Mouse (Mus musculus) hindbrain, embryonic 14.5 days (tissue): Measurements from ENCODE around the gene Ube2f. TPM values are rescaled to one million over a fixed set of nuclear protein-coding genes. Genes with fewer than 3 reads are reported as not detected.

Experiments used
- ATAC-seq: fragments of 200-750 bp; cut with Nextera tagmentation; 2 replicates; pipeline ENCODE4 v1.8.0; 2017; ENCODE audit warnings: moderate number of reproducible peaks, mild to moderate bottlenecking, moderate TSS enrichment, moderate library complexity; ENCODE audit not compliant: low FRiP score
- DNase-seq: peaks from one replicate; pipeline ENCODE4 v3.0.0-alpha.2; 2015; ENCODE audit warnings: low spot score
- H3K27ac ChIP-seq: fragments of 300-500 bp; sonication (generic); 2 replicates; pipeline ENCODE4 v1.5.1; 2014; ENCODE audit warnings: mild to moderate bottlenecking, moderate library complexity
- H3K27me3 ChIP-seq: fragments of 300-500 bp; sonication (generic); 2 replicates; pipeline ENCODE4 v1.6.1; 2014; ENCODE audit warnings: mild to moderate bottlenecking, low read length, mixed read lengths; ENCODE audit not compliant: control insufficient read depth, insufficient read depth
- H3K36me3 ChIP-seq: fragments of 300-500 bp; sonication (generic); replicated peaks from 2 replicates; pipeline ENCODE4 v1.6.1; 2014; ENCODE audit not compliant: control insufficient read depth, insufficient read depth
- H3K4me1 ChIP-seq: fragments of 300-500 bp; sonication (generic); replicated peaks from 2 replicates; pipeline ENCODE4 v1.6.1; 2014; ENCODE audit warnings: antibody characterized with exemption, low read length, mixed read lengths; ENCODE audit not compliant: control insufficient read depth, insufficient read depth
- H3K4me2 ChIP-seq: fragments of 300-500 bp; sonication (generic); replicated peaks from 2 replicates; pipeline ENCODE4 v1.6.1; 2014; ENCODE audit warnings: mild to moderate bottlenecking, moderate library complexity
- H3K4me3 ChIP-seq: fragments of 300-500 bp; sonication (generic); replicated peaks from 2 replicates; pipeline ENCODE4 v1.5.1; 2014; ENCODE audit warnings: mild to moderate bottlenecking, low read length
- H3K9ac ChIP-seq: fragments of 300-500 bp; sonication (generic); 2 replicates; pipeline ENCODE4 v1.6.1; 2014
- H3K9me3 ChIP-seq: fragments of 300-500 bp; sonication (generic); 2 replicates; pipeline ENCODE4 v1.6.1; 2016; ENCODE audit warnings: low read length; ENCODE audit not compliant: control insufficient read depth
- WGBS: fragments of 180-500 bp; shearing (Covaris S2); extraction: QIAGEN DNeasy Blood & Tissue Kit; methylation state at CpG from one replicate; pipeline ENCODE4 v1.1.7; 2014; 5-methylcytosine and 5-hydroxymethylcytosine counted together
- polyA plus RNA-seq: library from polyadenylated mRNA; unstranded; fragments of >200 nt; fragmentation: Nextera tagmentation; extraction: Ambion mirVana; gene quantifications from 2 replicates; pipeline ENCODE4 v1.2.1, GENCODE M21; 2014

Gene Ube2f
- polyA plus RNA-seq, 1 experiment from 2014 or later: 63.8 TPM

DNA sequence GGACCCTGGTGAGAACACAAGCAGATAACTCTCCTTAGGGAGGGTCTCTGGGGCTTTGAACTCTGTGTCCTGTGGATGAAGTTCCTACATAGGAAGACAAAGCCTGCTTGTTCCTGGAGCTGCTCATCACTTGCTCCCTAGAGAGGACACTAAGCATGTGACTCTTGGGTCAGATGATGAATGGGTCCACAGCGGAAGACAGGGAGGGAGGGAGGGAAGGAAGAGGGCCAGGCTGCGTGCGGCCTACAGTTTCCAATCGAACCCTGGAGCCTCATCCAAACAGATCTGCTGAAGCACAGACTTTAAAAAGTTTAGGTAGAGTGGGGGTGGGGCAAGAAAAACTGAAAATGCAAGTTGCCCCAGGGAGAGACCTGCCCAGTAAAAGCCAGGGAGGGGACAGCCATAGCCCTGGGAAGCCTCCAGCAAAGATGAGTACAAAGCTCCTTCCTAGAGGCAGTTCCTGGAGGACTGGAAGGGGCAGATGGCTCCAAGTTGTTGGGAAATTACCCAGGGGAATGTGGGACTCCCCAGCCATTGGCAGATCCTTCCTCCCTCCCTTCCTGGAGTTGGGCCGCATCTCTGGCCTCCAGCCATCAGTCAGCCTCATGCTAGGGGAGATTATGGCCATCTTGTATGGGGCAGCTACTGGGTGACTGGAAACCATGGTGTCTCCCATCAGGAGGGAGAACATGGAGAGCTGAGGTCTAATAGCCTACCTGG is 49.8 kb downstream of the Ube2f start:
- DNase-seq (no peak), ATAC-seq (no peak)
- Histone ChIP-seq H3K4me3 (no peak overlapping the region), H3K27me3 (no peaks in the 10 kb centered on the region), H3K36me3 (no peaks in the 10 kb centered on the region), H3K27ac (no peak overlapping the region), H3K9me3 (no peaks in the 10 kb centered on the region), H3K4me2 (no peak overlapping the region), H3K4me1 (peaks cover 11% of the 10 kb centered on the region; the same call in 1 of the 2 replicates), H3K9ac (no peak overlapping the region)
- 77% methylated on average over 5 of the region's 5 CpGs for WGBS

DNA sequence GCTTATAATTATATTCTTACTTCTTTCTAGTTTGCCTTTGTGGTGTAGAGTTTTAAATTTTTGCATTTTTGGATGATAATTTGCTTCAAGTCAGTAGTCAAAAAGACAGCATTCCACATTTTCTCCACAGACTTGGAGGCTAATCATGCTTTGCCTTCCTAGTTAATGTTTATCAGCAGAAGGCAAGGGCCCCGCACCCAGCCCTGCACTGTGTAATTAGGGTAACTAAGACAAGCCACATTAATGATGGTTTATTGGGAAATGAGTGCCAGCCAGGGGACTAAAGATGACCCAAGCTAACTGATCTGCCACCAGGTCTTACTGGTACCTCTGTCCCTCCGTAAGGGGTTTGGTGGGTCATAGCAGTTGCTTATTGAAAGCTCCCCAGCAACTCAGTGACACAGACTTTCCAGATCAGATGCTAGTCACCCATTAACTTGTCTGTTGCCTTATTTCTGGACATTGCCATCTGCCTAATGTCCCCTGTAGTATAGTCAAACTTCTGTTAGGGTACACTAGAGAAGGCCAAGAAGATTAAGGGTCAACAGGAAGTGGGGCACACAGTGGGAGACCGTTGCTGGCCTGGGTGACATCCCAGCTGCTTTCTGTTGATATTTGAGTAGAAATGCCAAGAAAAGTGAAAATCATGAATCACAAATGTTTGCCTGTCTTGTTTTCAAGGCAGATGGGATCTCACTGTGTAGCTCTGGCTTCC is 51.3 kb downstream of the Ube2f start:
- H3K9me3 ChIP-seq: no peaks in the 10 kb centered on the region
- H3K4me1 ChIP-seq: peaks cover 11% of the 10 kb centered on the region; the same call in 1 of the 2 replicates
- no peak overlapping the region for H3K9ac ChIP-seq
- no peak overlapping the region for H3K4me3 ChIP-seq
- H3K4me2 ChIP-seq: no peak overlapping the region
- H3K27ac ChIP-seq: no peak overlapping the region
- ATAC-seq (no peak), DNase-seq (no peak)
- no peaks in the 10 kb centered on the region for H3K27me3 ChIP-seq
- peaks cover 12% of the 10 kb centered on the region; the same call in 1 of the 2 replicates for H3K36me3 ChIP-seq
- WGBS: 84% methylated on average over 3 of the region's 3 CpGs

DNA sequence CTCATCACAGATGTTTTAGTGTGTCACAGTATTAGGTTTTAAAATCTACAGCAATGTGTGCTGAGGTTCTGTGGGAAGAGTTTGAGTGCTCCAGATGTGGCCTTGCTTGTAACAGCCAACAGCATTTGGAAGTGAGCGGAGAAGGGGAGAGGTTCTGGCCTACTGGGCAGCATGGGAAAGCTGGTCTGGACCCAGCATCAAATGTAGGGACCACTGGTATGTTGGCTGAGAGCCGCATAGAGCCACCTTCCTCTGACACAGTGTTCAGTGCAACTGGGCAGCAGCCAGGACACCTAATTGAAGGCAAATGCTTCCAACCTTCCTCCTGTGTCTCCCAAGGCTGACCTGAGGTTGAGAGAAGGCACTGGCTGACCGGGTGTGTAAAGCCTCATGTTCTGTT is 51.9 kb downstream of the Ube2f start:
- Histone ChIP-seq H3K27me3 (no peaks in the 10 kb centered on the region), H3K9me3 (no peaks in the 10 kb centered on the region), H3K4me3 (no peak overlapping the region), H3K36me3 (peaks cover 15% of the 10 kb centered on the region; the same call in 1 of the 2 replicates), H3K27ac (no peak overlapping the region), H3K9ac (no peak overlapping the region), H3K4me2 (no peak overlapping the region), H3K4me1 (peaks cover 11% of the 10 kb centered on the region; the same call in 1 of the 2 replicates)
- 89% methylated on average over 3 of the region's 3 CpGs for WGBS
- DNase-seq (no peak), ATAC-seq (no peak)

DNA sequence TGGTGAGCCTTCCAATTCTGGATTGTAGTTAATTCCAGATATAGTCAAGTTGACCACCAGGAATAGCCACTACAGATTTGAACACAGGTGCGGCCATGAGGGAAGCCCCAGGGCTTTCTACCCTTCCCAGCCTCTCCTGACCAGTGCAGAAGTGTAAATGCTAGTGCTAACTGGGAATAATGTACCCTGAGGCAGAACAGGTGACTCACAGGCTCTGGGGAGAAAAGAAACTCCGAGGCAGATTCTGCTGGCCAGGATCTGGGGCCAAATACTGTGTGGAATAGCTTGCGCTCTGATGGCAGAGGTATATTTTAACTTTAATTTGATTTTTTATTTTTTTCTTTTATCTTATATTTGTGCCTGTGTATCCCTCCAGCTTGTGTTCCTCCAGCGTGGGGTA is 54.5 kb downstream of the Ube2f start:
- ATAC-seq: no peak
- WGBS: 94% methylated on average over 4 of the region's 4 CpGs

DNA sequence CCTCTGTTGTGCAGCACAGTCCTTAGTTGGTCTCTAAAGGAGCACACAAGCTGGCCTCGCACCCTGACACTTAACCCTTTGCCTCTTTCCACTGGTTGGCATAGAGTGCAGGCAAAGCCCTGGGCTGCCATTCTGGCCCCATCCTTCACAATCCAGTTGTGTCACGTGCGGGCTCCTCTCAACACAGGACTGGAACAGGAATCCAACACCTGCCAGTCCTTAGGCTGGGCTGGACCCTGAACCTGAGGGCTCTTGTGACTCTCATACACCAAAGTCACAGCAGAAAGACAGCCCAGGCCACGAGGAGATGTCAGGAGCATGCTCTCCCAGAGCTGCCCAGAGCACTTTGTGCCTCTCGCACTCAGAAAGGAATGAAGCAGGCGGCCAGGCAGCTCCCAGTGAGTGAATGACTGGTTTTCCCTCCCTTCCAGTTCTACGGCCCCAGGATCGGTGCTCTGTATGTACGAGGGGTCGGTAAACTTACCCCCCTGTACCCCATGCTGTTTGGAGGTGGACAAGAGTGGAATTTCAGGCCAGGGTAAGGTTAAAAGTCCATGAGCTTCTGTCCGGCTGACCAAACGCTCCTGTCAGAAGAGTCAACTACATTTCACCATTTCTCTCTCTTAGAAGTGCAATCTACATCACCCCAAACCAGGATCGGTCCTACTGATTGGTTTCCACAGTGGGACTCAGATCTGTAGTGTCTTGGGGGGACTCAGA is 59.4 kb downstream of the Ube2f start:
- Histone ChIP-seq H3K27me3 (no peaks in the 10 kb centered on the region), H3K4me1 (0 out of 2 replicates have a peak, but pooled peaks cover 3% of the 10 kb centered on the region), H3K4me3 (no peak overlapping the region), H3K4me2 (no peak overlapping the region), H3K27ac (no peak overlapping the region), H3K9me3 (no peaks in the 10 kb centered on the region), H3K36me3 (peaks cover 53% of the 10 kb centered on the region), H3K9ac (no peak overlapping the region)
- WGBS: 95% methylated on average over 13 of the region's 13 CpGs
- DNase-seq (no peak), ATAC-seq (no peak)

More for the DNA sequence above, 54.5 kb downstream of the Ube2f start:
- no peak for DNase-seq
- H3K27ac ChIP-seq: no peak overlapping the region
- H3K4me3 ChIP-seq: no peak overlapping the region
- peaks cover 40% of the 10 kb centered on the region for H3K36me3 ChIP-seq
- H3K9me3 ChIP-seq: no peaks in the 10 kb centered on the region
- H3K4me1 ChIP-seq: no peaks in the 10 kb centered on the region
- H3K9ac ChIP-seq: no peak overlapping the region
- H3K4me2 ChIP-seq: no peak overlapping the region
- H3K27me3 ChIP-seq: no peaks in the 10 kb centered on the region

DNA sequence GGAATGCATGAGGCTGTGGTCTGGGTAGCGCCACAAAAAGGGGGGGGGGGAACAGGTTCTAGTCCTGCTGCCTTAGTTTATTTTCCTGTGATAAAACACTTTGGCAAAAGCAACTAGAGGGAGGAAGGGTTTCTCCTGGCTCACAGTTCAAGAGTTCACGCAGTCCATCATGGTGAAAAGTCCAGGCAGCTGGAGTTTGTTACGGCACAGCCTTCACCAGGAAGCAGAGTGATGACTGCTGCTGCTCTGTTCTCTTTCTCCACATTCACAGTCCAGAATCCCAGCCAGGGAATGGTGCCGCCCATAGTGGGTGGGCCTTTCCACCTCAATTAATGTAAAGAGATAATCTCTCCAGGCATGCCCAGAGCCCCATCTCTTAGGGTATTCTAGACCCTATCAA is 62.2 kb downstream of the Ube2f start:
- Histone ChIP-seq H3K9ac (no peak overlapping the region), H3K9me3 (no peaks in the 10 kb centered on the region), H3K27ac (no peak overlapping the region), H3K27me3 (no peaks in the 10 kb centered on the region), H3K4me1 (0 out of 2 replicates have a peak, but pooled peaks cover 3% of the 10 kb centered on the region), H3K36me3 (peaks cover 35% of the 10 kb centered on the region), H3K4me2 (no peak overlapping the region), H3K4me3 (no peak overlapping the region)
- ATAC-seq: no peak
- DNase-seq: no peak
- WGBS: 95% methylated on average over 4 of the region's 4 CpGs

DNA sequence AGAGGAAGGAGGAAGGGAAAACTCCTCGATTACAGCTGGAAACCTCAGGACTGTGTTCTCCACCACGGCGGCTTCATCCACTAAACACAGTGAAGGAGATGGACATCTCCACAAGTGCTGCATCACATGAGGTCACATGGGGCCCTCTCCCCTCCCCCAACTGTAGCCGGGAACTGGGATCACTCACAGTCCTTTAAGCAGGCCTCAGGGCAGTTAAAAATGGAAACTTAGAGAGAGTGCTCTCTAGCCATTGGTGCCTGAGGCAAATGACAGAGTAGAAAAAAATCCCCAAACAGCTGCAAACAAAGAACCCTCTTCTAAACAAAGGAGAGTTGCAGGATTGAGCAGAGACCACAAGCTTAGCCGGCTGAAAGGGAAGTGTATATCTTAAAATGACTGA is 63.1 kb downstream of the Ube2f start:
- 48% methylated on average over 5 of the region's 5 CpGs for WGBS
- DNase-seq: no peak
- H3K9ac ChIP-seq: no peak overlapping the region
- H3K27ac ChIP-seq: no peak overlapping the region
- H3K4me1 ChIP-seq: 0 out of 2 replicates have a peak, but pooled peaks cover 3% of the 10 kb centered on the region
- ATAC-seq: no peak
- H3K4me2 ChIP-seq: no peak overlapping the region
- H3K27me3 ChIP-seq: no peaks in the 10 kb centered on the region
- H3K4me3 ChIP-seq: no peak overlapping the region
- H3K36me3 ChIP-seq: peaks cover 26% of the 10 kb centered on the region
- no peaks in the 10 kb centered on the region for H3K9me3 ChIP-seq

DNA sequence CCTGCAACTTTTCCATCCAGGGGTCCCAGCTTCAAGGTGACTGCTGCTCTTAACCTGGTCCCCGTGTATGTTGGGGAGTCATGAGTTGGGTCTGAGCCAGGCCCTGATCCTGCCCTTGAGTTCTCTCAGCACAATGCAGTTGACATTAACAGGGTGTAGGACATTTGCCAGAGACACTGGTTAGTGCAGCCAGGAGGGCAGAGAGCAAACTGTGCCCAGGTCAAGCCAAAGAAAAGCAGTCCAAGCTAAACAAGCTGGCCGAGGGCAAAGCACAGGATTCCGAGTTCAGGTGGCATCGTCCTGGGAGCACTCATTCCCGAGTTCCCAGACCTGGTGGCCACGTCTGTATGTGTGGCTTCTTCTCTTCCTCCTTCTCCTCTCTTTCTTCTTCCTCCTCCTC is 67.6 kb downstream of the Ube2f start:
- Histone ChIP-seq H3K4me2 (no peak overlapping the region), H3K9me3 (no peaks in the 10 kb centered on the region), H3K27ac (no peak overlapping the region), H3K27me3 (no peaks in the 10 kb centered on the region), H3K36me3 (no peaks in the 10 kb centered on the region; the same call in 1 of the 2 replicates), H3K4me3 (no peak overlapping the region), H3K9ac (no peak overlapping the region), H3K4me1 (0 out of 2 replicates have a peak, but pooled peaks cover 3% of the 10 kb centered on the region)
- 91% methylated on average over 6 of the region's 6 CpGs for WGBS
- DNase-seq (no peak), ATAC-seq (no peak)
